Mouse (Mus musculus) MEL (cell line): Measurements from ENCODE around the gene Kcnab3. TPM values are rescaled to one million over a fixed set of nuclear protein-coding genes. Genes with fewer than 3 reads are reported as not detected.

Source experiments
- DNase-seq: peaks from one replicate; pipeline ENCODE4 v3.0.0; 2011; ENCODE audit warnings: low read depth, low spot score
- H3K27ac ChIP-seq: 2 replicates; pipeline ENCODE4 v1.5.1; 2012; ENCODE audit warnings: low read depth, mild to moderate bottlenecking, control low read depth, low read length, moderate library complexity; ENCODE audit not compliant: control insufficient read depth
- H3K27me3 ChIP-seq, 2 experiments: fragments of 150-350 bp in 1 of 2; sonication (generic) in 1 of 2; 2 replicates each; pipeline ENCODE4 v1.6.1; 2012; ENCODE audit warnings: low read length in 2 of 2, mild to moderate bottlenecking in 2 of 2, improper control_type of control experiment in 1 of 2, moderate library complexity in 1 of 2; ENCODE audit not compliant: insufficient read depth in 2 of 2, control insufficient read depth in 1 of 2
- H3K36me3 ChIP-seq, 2 experiments: 2 replicates each; pipeline ENCODE4 v1.6.1; 2012 to 2014; ENCODE audit warnings: low read length in 2 of 2, improper control_type of control experiment in 1 of 2, inconsistent platforms in 1 of 2, mild to moderate bottlenecking in 1 of 2; ENCODE audit not compliant: insufficient read depth in 2 of 2, control insufficient read depth in 1 of 2
- H3K4me1 ChIP-seq, 2 experiments: fragments of 150-350 bp in 1 of 2; sonication (generic) in 1 of 2; 2 replicates each; pipeline ENCODE4 v1.6.1; 2012; ENCODE audit warnings: low read length in 2 of 2, improper control_type of control experiment in 1 of 2, mild to moderate bottlenecking in 1 of 2; ENCODE audit not compliant: insufficient read depth in 2 of 2, control insufficient read depth in 1 of 2
- H3K4me3 ChIP-seq, 2 experiments: fragments of 150-350 bp in 1 of 2; sonication (generic) in 1 of 2; 2 replicates each; pipeline ENCODE4 v1.5.1; 2012; ENCODE audit warnings: low read depth in 2 of 2, low read length in 2 of 2, mild to moderate bottlenecking in 2 of 2, moderate library complexity in 2 of 2, control low read depth in 1 of 2, improper control_type of control experiment in 1 of 2; ENCODE audit not compliant: control insufficient read depth in 1 of 2, insufficient read depth in 1 of 2
- H3K79me2 ChIP-seq: 2 replicates; pipeline ENCODE4 v1.6.1; 2012; ENCODE audit warnings: mild to moderate bottlenecking, low read length, moderate library complexity; ENCODE audit not compliant: control insufficient read depth, poor library complexity, insufficient read depth
- H3K9ac ChIP-seq: 2 replicates; pipeline ENCODE4 v1.6.1; 2012; ENCODE audit warnings: low read depth, mild to moderate bottlenecking, control low read depth, low read length, moderate library complexity; ENCODE audit not compliant: control insufficient read depth, poor library complexity, severe bottlenecking
- H3K9me3 ChIP-seq: fragments of 150-350 bp; sonication (generic); replicated peaks from 2 replicates; pipeline ENCODE4 v1.6.1; 2012; ENCODE audit warnings: mild to moderate bottlenecking, low read length, improper control_type of control experiment, moderate library complexity; ENCODE audit not compliant: insufficient read depth
- BHLHE40 ChIP-seq: IDR thresholded peaks from 2 replicates; pipeline ENCODE4 v1.6.1; 2012; ENCODE audit warnings: low read depth, mild to moderate bottlenecking, inconsistent platforms, low read length, improper control_type of control experiment, borderline replicate concordance
- CHD1 ChIP-seq: IDR thresholded peaks from 2 replicates; pipeline ENCODE4 v1.6.1; 2012; ENCODE audit warnings: low read depth, mild to moderate bottlenecking, inconsistent platforms, low read length, improper control_type of control experiment
- CHD2 ChIP-seq: IDR thresholded peaks from 2 replicates; pipeline ENCODE4 v1.6.1; 2011; ENCODE audit warnings: low read length, improper control_type of control experiment
- CTCF ChIP-seq, 3 experiments: IDR thresholded peaks in 2 of 3; conservative IDR thresholded peaks in 1 of 3; 2 replicates each; pipeline ENCODE4 v1.5.1; 2011 to 2012; ENCODE audit warnings: low read length in 3 of 3, low read depth in 2 of 3, mild to moderate bottlenecking in 2 of 3, improper control_type of control experiment in 1 of 3, inconsistent platforms in 1 of 3, mixed read lengths in 1 of 3, moderate library complexity in 1 of 3; ENCODE audit not compliant: control insufficient read depth in 1 of 3, insufficient read depth in 1 of 3, poor library complexity in 1 of 3, severe bottlenecking in 1 of 3
- E2F4 ChIP-seq: IDR thresholded peaks from 2 replicates; pipeline ENCODE4 v1.6.1; 2011; ENCODE audit warnings: low read depth, low read length, improper control_type of control experiment, borderline replicate concordance
- ETS1 ChIP-seq: IDR thresholded peaks from 2 replicates; pipeline ENCODE4 v1.6.1; 2012; ENCODE audit warnings: low read depth, mild to moderate bottlenecking, inconsistent platforms, low read length, improper control_type of control experiment, moderate library complexity
- GABPA ChIP-seq: IDR thresholded peaks from 2 replicates; pipeline ENCODE4 v1.6.1; 2012; ENCODE audit warnings: low read depth, mild to moderate bottlenecking, inconsistent platforms, low read length, improper control_type of control experiment, moderate library complexity
- GATA1 ChIP-seq: IDR thresholded peaks from 2 replicates; pipeline ENCODE4 v1.6.1; 2011; ENCODE audit warnings: low read depth, low read length, improper control_type of control experiment
- HCFC1 ChIP-seq: IDR thresholded peaks from 2 replicates; pipeline ENCODE4 v1.6.1; 2012; ENCODE audit warnings: low read depth, mild to moderate bottlenecking, inconsistent platforms, low read length, improper control_type of control experiment, moderate library complexity
- KAT2A ChIP-seq: conservative IDR thresholded peaks from 2 replicates; pipeline ENCODE4 v1.6.1; 2012; ENCODE audit warnings: low read depth, low read length, improper control_type of control experiment, inconsistent platforms
- MAFK ChIP-seq: IDR thresholded peaks from 2 replicates; pipeline ENCODE4 v1.6.1; 2011; ENCODE audit warnings: low read depth, mild to moderate bottlenecking, low read length, improper control_type of control experiment, borderline replicate concordance
- MAX ChIP-seq: IDR thresholded peaks from 2 replicates; pipeline ENCODE4 v1.6.1; 2011; ENCODE audit warnings: low read length, improper control_type of control experiment
- MYB ChIP-seq: IDR thresholded peaks from 2 replicates; pipeline ENCODE4 v1.6.1; 2011; ENCODE audit warnings: mild to moderate bottlenecking, low read depth, low read length, improper control_type of control experiment
- MYC ChIP-seq: IDR thresholded peaks from 2 replicates; pipeline ENCODE4 v1.6.1; 2011; ENCODE audit warnings: low read depth, mild to moderate bottlenecking, low read length, improper control_type of control experiment, moderate library complexity
- POLR2A ChIP-seq, 2 experiments: IDR thresholded peaks; 2 replicates each; pipeline ENCODE4 v1.6.1; 2011 to 2012; ENCODE audit warnings: low read length in 2 of 2, mild to moderate bottlenecking in 2 of 2, control low read depth in 1 of 2, improper control_type of control experiment in 1 of 2, low read depth in 1 of 2, moderate library complexity in 1 of 2; ENCODE audit not compliant: control insufficient read depth in 1 of 2, insufficient read depth in 1 of 2, poor library complexity in 1 of 2
- POLR2AphosphoS2 ChIP-seq: IDR thresholded peaks from 2 replicates; pipeline ENCODE4 v1.6.1; 2011; ENCODE audit warnings: low read length, improper control_type of control experiment
- POLR2AphosphoS5 ChIP-seq: IDR thresholded peaks from 2 replicates; pipeline ENCODE4 v1.6.1; 2012; ENCODE audit warnings: low read depth, borderline replicate concordance, mild to moderate bottlenecking, inconsistent platforms, low read length, moderate library complexity, mixed read lengths
- RAD21 ChIP-seq: IDR thresholded peaks from 2 replicates; pipeline ENCODE4 v1.6.1; 2011; ENCODE audit warnings: mild to moderate bottlenecking, low read depth, low read length, improper control_type of control experiment
- RCOR1 ChIP-seq: IDR thresholded peaks from 2 replicates; pipeline ENCODE4 v1.6.1; 2012; ENCODE audit warnings: low read depth, mild to moderate bottlenecking, inconsistent platforms, low read length, improper control_type of control experiment
- SIN3A ChIP-seq: IDR thresholded peaks from 2 replicates; pipeline ENCODE4 v1.6.1; 2012; ENCODE audit warnings: low read length, improper control_type of control experiment, inconsistent platforms
- SMC3 ChIP-seq: IDR thresholded peaks from 2 replicates; pipeline ENCODE4 v1.6.1; 2011; ENCODE audit warnings: low read depth, low read length, improper control_type of control experiment
- TAL1 ChIP-seq: IDR thresholded peaks from 2 replicates; pipeline ENCODE4 v1.6.1; 2012; ENCODE audit warnings: mild to moderate bottlenecking, inconsistent platforms, low read length, moderate library complexity, mixed read lengths
- TBP ChIP-seq: IDR thresholded peaks from 2 replicates; pipeline ENCODE4 v1.8.0; 2011; ENCODE audit warnings: low read depth, low read length, improper control_type of control experiment
- TCF12 ChIP-seq: IDR thresholded peaks from 2 replicates; pipeline ENCODE4 v1.6.1; 2014; ENCODE audit warnings: low read depth, mild to moderate bottlenecking, inconsistent platforms, low read length, improper control_type of control experiment, moderate library complexity
- USF2 ChIP-seq, 2 experiments: IDR thresholded peaks; 2 replicates each; pipeline ENCODE4 v1.6.1; 2011 to 2012; ENCODE audit warnings: improper control_type of control experiment in 2 of 2, low read length in 2 of 2, borderline replicate concordance in 1 of 2, inconsistent platforms in 1 of 2, low read depth in 1 of 2, mild to moderate bottlenecking in 1 of 2; ENCODE audit not compliant: insufficient read depth in 1 of 2
- ZC3H11A ChIP-seq: IDR thresholded peaks from 2 replicates; pipeline ENCODE4 v1.6.1; 2012; ENCODE audit warnings: low read depth, mild to moderate bottlenecking, inconsistent platforms, low read length, improper control_type of control experiment
- ZMIZ1 ChIP-seq: IDR thresholded peaks from 2 replicates; pipeline ENCODE4 v1.6.1; 2012; ENCODE audit warnings: low read depth, mild to moderate bottlenecking, inconsistent platforms, low read length, improper control_type of control experiment, moderate library complexity
- ZNF384 ChIP-seq: IDR thresholded peaks from 2 replicates; pipeline ENCODE4 v1.6.1; 2012; ENCODE audit warnings: low read depth, mild to moderate bottlenecking, inconsistent platforms, low read length, improper control_type of control experiment
- polyA plus RNA-seq, 2 experiments: library from polyadenylated mRNA; stranded (reverse) in 1 of 2; unstranded in 1 of 2; fragments of >175 nt in 1 of 2; fragments of >200 nt in 1 of 2; gene quantifications; 2 replicates each; pipeline versions ENCODE4 v1.2.1 to v1.2.4; 2012; ENCODE audit warnings: low replicate concordance in 2 of 2, low read depth in 1 of 2; ENCODE audit not compliant: insufficient read length in 2 of 2, insufficient read depth in 1 of 2, missing spikeins in 1 of 2
- total RNA-seq: library from RNA; depleted of rRNA; stranded (reverse); fragments of 300-350 nt; gene quantifications from 2 replicates; pipeline ENCODE4 v1.2.3, GENCODE M21; 2012

The Kcnab3 gene
- total and polyA plus RNA-seq, 3 experiments, result 3.8 to 6.2 TPM; not detected in 1

DNA sequence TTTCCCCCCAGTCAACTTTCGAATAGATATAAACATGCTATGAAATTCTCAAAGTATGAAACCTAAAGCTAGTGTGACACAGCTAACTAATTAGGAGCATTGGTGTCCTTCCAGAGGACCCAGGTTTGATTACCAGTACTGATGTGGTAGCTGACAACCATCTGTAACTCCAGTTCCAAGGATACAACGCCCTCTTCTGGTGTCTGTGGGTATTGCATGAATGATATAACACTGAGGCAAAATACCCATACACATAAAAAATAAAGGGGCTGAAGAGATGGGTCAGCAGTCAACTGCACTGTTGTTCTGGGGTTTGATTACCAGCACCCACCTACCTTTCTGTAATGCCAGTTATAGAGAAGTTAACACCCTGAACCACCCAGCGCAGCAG is 46.7 kb downstream of the Kcnab3 start:
- Histone ChIP-seq H3K9me3 (no peaks in the 10 kb centered on the region), H3K27ac (peak overlapping the region; percentile 84), H3K4me1 (peaks cover 13 to 30% of the 10 kb centered on the region in 2 experiments), H3K9ac (peak overlapping the region; percentile 11; the same call in 1 of the 2 replicates), H3K27me3 (no peaks in the 10 kb centered on the region), H3K4me3 (peak overlapping the region; percentile 84 to 95; a peak in 3 of 4 replicates), H3K36me3 (peaks cover 0 to 26% of the 10 kb centered on the region in 2 experiments; a peak in 2 of 4 replicates), H3K79me2 (peaks cover 13% of the 10 kb centered on the region)
- DNase-seq, result peak; percentile 86
- TF ChIP-seq TBP (no peak), ZC3H11A (peak; percentile 60), KAT2A (no peak), CHD1 (peak; percentile 30; the same call in 1 of the 2 replicates), SMC3 (peak; percentile 59), CTCF (IDR thresholded peaks at IDR 0.05 in 2 of 3, conservative IDR thresholded peaks at IDR 0.05 in 1 of 3; ENCODE audit: control insufficient read depth in 1 of 3, insufficient read depth in 1 of 3, low read depth in 2 of 3, low read length in 3 of 3, poor library complexity in 1 of 3, severe bottlenecking in 1 of 3) (peak; percentile 45 to 93 (median 77); a peak in 5 of 6 replicates), RAD21 (peak; percentile 71)

DNA sequence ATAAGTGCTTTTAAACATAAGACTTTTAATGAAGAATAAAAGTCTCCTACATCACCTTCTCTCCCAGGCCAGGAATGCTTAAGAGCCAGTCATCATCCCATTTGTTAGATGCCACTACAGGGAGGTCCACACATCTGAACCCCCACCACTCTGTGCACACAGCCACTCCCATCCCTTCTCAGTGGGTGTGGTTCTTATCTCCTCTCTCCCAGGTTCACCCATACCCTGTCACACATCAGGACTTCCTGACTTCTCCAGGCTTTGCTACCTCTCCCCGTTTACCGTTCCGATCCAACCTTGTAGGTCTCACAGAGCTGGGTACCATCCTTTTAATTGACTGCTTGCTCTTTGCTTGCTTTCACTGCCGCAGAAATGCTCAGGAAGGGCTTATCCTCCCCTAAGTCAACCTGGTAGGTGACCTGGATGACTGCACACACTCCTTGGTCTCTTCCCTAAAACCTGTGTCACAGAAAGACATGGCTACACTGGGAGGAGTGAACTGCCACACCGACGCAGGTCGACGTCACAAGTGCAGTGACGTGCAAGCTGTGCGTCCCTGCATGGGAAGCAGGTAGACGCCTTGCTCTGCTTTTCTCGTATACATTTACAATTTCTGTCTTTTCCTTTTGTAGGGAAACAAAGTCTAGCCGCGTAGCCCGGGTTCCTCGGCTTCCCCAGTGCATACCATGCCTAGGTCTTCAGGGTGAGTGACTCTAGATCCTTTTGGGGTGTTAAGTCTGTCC is 47.3 kb downstream of the Kcnab3 start:
- peaks cover 13 to 30% of the 10 kb centered on the region in 2 experiments for H3K4me1 ChIP-seq
- no peaks in the 10 kb centered on the region for H3K27me3 ChIP-seq
- peaks cover 0 to 26% of the 10 kb centered on the region in 2 experiments; a peak in 2 of 4 replicates for H3K36me3 ChIP-seq
- no peaks in the 10 kb centered on the region for H3K9me3 ChIP-seq
- peak overlapping the region; percentile 81 for H3K9ac ChIP-seq
- DNase-seq, result peak; percentile 96
- peaks cover 8% of the 10 kb centered on the region for H3K79me2 ChIP-seq
- peak overlapping the region; percentile 84 to 95 for H3K4me3 ChIP-seq
- H3K27ac ChIP-seq, result peak overlapping the region; percentile 84
- TF ChIP-seq SMC3, result no peak
- peak; percentile 1; the same call in 1 of the 2 replicates for TF ChIP-seq ZC3H11A
- 0 out of 2 replicates have a peak, but pooled peaks have one; percentile 5 for TF ChIP-seq TCF12
- no peak; the same call in 1 of the 2 replicates for TF ChIP-seq POLR2AphosphoS5
- peak; percentile 88 for TF ChIP-seq MYC
- TF ChIP-seq ZNF384, result no peak
- no peak for TF ChIP-seq GATA1
- peak; percentile 85 for TF ChIP-seq POLR2AphosphoS2
- peak; percentile 85 to 95 for TF ChIP-seq POLR2A (IDR thresholded peaks at IDR 0.05; ENCODE audit: control insufficient read depth in 1 of 2, insufficient read depth in 1 of 2, low read depth in 1 of 2, low read length in 2 of 2, poor library complexity in 1 of 2)
- peak; percentile 64; the same call in 1 of the 2 replicates for TF ChIP-seq TBP
- no peak for TF ChIP-seq BHLHE40
- TF ChIP-seq TAL1, result peak; percentile 48; the same call in 1 of the 2 replicates
- peak; percentile 91 for TF ChIP-seq HCFC1
- 0 out of 2 replicates have a peak, but pooled peaks have one; percentile 17 for TF ChIP-seq CHD1
- no peak for TF ChIP-seq CTCF (IDR thresholded peaks at IDR 0.05 in 2 of 3, conservative IDR thresholded peaks at IDR 0.05 in 1 of 3; ENCODE audit: control insufficient read depth in 1 of 3, insufficient read depth in 1 of 3, low read depth in 2 of 3, low read length in 3 of 3, poor library complexity in 1 of 3, severe bottlenecking in 1 of 3)
- no peak for TF ChIP-seq USF2 (IDR thresholded peaks at IDR 0.05; ENCODE audit: borderline replicate concordance in 1 of 2, insufficient read depth in 1 of 2, low read depth in 1 of 2, low read length in 2 of 2)
- no peak for TF ChIP-seq CHD2
- peak; percentile 72 for TF ChIP-seq ETS1
- no peak for TF ChIP-seq MYB
- TF ChIP-seq SIN3A, result peak; percentile 99
- TF ChIP-seq MAX, result 0 out of 2 replicates have a peak, but pooled peaks have one; percentile 39
- TF ChIP-seq E2F4, result no peak
- peak; percentile 76 for TF ChIP-seq ZMIZ1
- TF ChIP-seq RCOR1, result no peak
- TF ChIP-seq GABPA, result peak; percentile 64; the same call in 1 of the 2 replicates
- no peak for TF ChIP-seq MAFK
